Mouse (Mus musculus) left cerebral cortex, adult 6 months (tissue): Measurements from ENCODE around the gene Aptx. TPM values are rescaled to one million over a fixed set of nuclear protein-coding genes. Genes with fewer than 3 reads are reported as not detected.

Source experiments
- long read RNA-seq, 2 experiments: library from polyadenylated mRNA; unstranded; transcript quantifications; one replicate each; pipeline ENCODE4 v2.0.0; 2019 to 2020
- polyA plus RNA-seq: library from polyadenylated mRNA; unstranded; fragments of <200 nt; fragmentation: Nextera tagmentation; gene quantifications from 2 replicates; pipeline ENCODE4 v1.2.3, GENCODE M21; 2021

Gene Aptx
- 23.6 and 30.3 TPM in 2 replicates for polyA plus RNA-seq
- long read RNA-seq, experiment 1, full-length matches to known transcripts = 47 of 107 reads
- long read RNA-seq, experiment 1, partial matches to known transcripts = 35 of 107 reads
- long read RNA-seq, experiment 1, other reads (novel, unspliced or antisense) = 25 of 107 reads
- long read RNA-seq, experiment 2, full-length matches to known transcripts = 18 of 36 reads
- long read RNA-seq, experiment 2, partial matches to known transcripts = 9 of 36 reads
- long read RNA-seq, experiment 2, other reads (novel, unspliced or antisense) = 9 of 36 reads

GRCm38 (mm10) chr4:40702797-40703709, at the start of gene Aptx:
TSS of gene Aptx (minus strand) at chr4:40703194.

GRCm38 (mm10) chr4:40722011-40722666, 19.1 kb upstream of the Aptx start, which contains the start of gene Dnaja1:
TSS of gene Dnaja1 (plus strand) at chr4:40722150.

Other genes with a start within 250 kb of the Aptx start
- 11.5 and 11.7 TPM in 2 replicates for gene Tmem215, start 231.0 kb downstream of the Aptx start, polyA plus RNA-seq
- gene Dnaja1, start 19.0 kb upstream of the Aptx start, polyA plus RNA-seq = 488 and 536 TPM in 2 replicates
- 75.2 and 101 TPM in 2 replicates for gene Smu1, start 54.7 kb upstream of the Aptx start, polyA plus RNA-seq
- gene B4galt1, start 150.8 kb upstream of the Aptx start, polyA plus RNA-seq = 4.4 and 4.6 TPM in 2 replicates
- not detected in 2 replicates for gene Spink4, start 216.9 kb upstream of the Aptx start, polyA plus RNA-seq
- 36.0 and 208 TPM in 2 replicates for gene Bag1, start 245.1 kb upstream of the Aptx start, polyA plus RNA-seq
- 154 and 188 TPM in 2 replicates for gene Chmp5, start 245.2 kb upstream of the Aptx start, polyA plus RNA-seq